Mouse (Mus musculus) midbrain, embryonic 10.5 days (tissue): ENCODE results near the gene Slf2. TPM values are rescaled to one million over a fixed set of nuclear protein-coding genes. Genes with fewer than 3 reads are reported as not detected.

Experiments used
- DNase-seq: peaks from one replicate; pipeline ENCODE4 v3.0.0-alpha.2; 2017; ENCODE audit warnings: low spot score
- H3K27ac ChIP-seq: fragments of 300-500 bp; sonication (generic); replicated peaks from 2 replicates; pipeline ENCODE4 v1.5.1; 2016; ENCODE audit warnings: mild to moderate bottlenecking
- H3K27me3 ChIP-seq: fragments of 300-500 bp; sonication (generic); 2 replicates; pipeline ENCODE4 v1.6.1; 2016; ENCODE audit warnings: low read depth, mild to moderate bottlenecking; ENCODE audit not compliant: poor library complexity, severe bottlenecking
- H3K36me3 ChIP-seq: fragments of 300-500 bp; sonication (generic); 2 replicates; pipeline ENCODE4 v1.6.1; 2016; ENCODE audit warnings: mild to moderate bottlenecking, moderate library complexity
- H3K4me1 ChIP-seq: fragments of 300-500 bp; sonication (generic); 2 replicates; pipeline ENCODE4 v1.6.1; 2016
- H3K4me3 ChIP-seq: fragments of 300-500 bp; sonication (generic); 2 replicates; pipeline ENCODE4 v1.5.1; 2016; ENCODE audit warnings: mild to moderate bottlenecking, moderate library complexity
- H3K9me3 ChIP-seq: fragments of 300-500 bp; sonication (generic); replicated peaks from 2 replicates; pipeline ENCODE4 v1.6.1; 2016; ENCODE audit warnings: mild to moderate bottlenecking
- WGBS: fragments of 180-500 bp; shearing (Covaris S2); methylation state at CpG from one replicate; pipeline ENCODE4 v1.1.7; 2016; 5-methylcytosine and 5-hydroxymethylcytosine counted together
- polyA plus RNA-seq: library from polyadenylated mRNA; unstranded; fragments of >200 nt; fragmentation: Nextera tagmentation; extraction: Ambion mirVana; gene quantifications from 2 replicates; pipeline ENCODE4 v1.2.1, GENCODE M21; 2016

Slf2 gene
- polyA plus RNA-seq, 1 experiment from 2014 or later: 37.2 TPM

DNA sequence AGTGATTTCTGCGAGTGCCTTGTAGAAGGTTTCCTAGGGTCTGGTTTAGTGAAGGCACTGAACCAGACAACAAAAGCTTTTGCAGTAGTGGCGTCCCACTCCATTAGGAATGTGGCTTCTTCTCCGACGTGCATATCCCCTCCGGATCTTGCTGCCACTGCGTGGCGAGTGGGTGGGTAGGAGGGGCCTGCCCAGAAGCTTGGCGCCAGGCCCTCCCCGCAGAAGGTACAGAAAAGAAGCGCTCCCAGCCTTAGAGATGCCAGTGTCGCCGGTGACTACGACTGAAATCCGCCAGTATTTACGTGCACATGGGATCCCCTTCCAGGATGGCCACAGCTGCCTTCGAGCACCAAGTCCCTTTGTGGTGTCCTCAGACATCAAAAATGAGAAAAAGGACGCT lies 76.1 kb downstream of the Slf2 start:
- peaks cover 74% of the 10 kb centered on the region for H3K36me3 ChIP-seq
- 50% methylated on average over 17 of the region's 17 CpGs for WGBS
- peak overlapping the region; percentile 86 for H3K27ac ChIP-seq
- H3K27me3 ChIP-seq: no peaks in the 10 kb centered on the region
- H3K4me3 ChIP-seq: peak overlapping the region; percentile 78
- no peak for DNase-seq
- H3K4me1 ChIP-seq: peaks cover 35% of the 10 kb centered on the region
- H3K9me3 ChIP-seq: no peaks in the 10 kb centered on the region

DNA sequence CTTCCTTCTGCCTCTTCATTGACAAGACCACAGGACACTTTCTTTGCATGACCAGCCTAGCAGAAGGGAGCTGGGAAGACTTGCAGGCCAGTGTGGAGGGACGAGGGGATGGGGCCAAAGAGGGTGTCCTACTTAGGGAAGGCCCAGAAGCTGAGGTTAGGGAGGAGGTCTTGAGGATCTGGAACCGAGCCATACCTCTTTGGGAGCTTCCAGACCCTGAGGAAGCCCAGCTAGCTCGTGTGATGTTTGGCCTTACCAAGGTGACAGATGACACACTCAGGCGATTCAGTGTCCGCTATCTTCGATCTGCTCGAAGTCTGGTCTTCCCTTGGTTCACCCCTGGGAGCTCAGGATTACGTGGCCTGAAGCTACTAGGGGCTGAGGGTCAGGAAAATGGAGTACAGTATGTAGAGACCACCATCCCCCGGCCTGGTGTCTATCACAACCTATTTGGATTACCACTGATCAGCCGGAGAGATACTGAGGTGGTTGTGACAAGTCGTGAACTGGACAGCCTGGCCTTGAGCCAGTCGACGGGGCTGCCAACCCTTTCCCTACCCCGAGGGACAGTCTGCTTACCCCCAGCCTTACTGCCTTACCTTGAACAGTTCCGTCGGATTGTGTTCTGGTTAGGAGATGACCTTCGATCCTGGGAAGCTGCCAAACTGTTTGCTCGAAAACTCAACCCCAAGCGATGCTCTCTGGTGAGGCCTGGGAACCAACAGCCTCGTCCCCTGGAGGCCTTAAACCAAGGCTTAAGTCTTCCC lies 76.7 kb downstream of the Slf2 start:
- 94% methylated on average over 20 of the region's 20 CpGs for WGBS
- no peak for DNase-seq
- H3K9me3 ChIP-seq: no peaks in the 10 kb centered on the region
- H3K36me3 ChIP-seq: peaks cover 74% of the 10 kb centered on the region
- peak overlapping the region; percentile 86 for H3K27ac ChIP-seq
- peaks cover 33% of the 10 kb centered on the region for H3K4me1 ChIP-seq
- peak overlapping the region; percentile 78 for H3K4me3 ChIP-seq
- H3K27me3 ChIP-seq: no peaks in the 10 kb centered on the region

- H3K27ac ChIP-seq: no peak overlapping the region
- no peaks in the 10 kb centered on the region for H3K27me3 ChIP-seq
- no peaks in the 10 kb centered on the region for H3K9me3 ChIP-seq
- H3K36me3 ChIP-seq: peaks cover 52% of the 10 kb centered on the region
- H3K4me3 ChIP-seq: no peak overlapping the region
- 93% methylated on average over 4 of the region's 4 CpGs for whole genome bisulfite sequencing
- peaks cover 47% of the 10 kb centered on the region for H3K4me1 ChIP-seq
- DNase-seq: no peak
Measured at GRCm38 (mm10) chr19:45010646-45011045, 79.7 kb downstream of the Slf2 start.

DNA sequence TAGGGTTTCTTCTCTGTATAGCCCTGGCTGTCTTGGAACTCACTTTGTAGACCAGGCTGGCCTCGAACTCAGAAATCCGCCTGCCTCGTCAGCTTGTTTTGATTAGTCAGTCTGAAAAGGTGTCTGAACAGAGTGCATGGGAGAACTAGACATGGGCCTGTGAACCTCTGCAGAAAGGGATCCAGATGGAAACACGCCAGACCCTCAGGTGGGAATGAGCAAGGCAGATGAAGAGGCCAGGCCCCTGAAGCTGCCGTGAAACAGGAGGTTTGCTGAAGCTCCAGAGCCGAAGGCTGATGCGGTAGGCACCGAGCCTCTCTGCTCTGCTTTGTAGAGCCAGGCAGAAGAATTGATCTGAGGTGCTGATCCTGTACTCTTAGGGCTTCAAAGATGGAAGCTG lies 81.3 kb downstream of the Slf2 start:
- no peak overlapping the region for H3K4me3 ChIP-seq
- peaks cover 52% of the 10 kb centered on the region for H3K36me3 ChIP-seq
- H3K9me3 ChIP-seq: no peaks in the 10 kb centered on the region
- DNase-seq: no peak
- H3K4me1 ChIP-seq: peaks cover 55% of the 10 kb centered on the region
- no peak overlapping the region for H3K27ac ChIP-seq
- H3K27me3 ChIP-seq: no peaks in the 10 kb centered on the region
- 88% methylated on average over 8 of the region's 8 CpGs for WGBS

- H3K9me3 ChIP-seq: no peaks in the 10 kb centered on the region
Measured at GRCm38 (mm10) chr19:45012636-45013035, 81.7 kb downstream of the Slf2 start.

GRCm38 (mm10) chr19:45013581-45014225 lies 82.8 kb downstream of the Slf2 start:
- peak overlapping the region; percentile 0; the same call in 1 of the 2 replicates for H3K27ac ChIP-seq
- WGBS: 67% methylated on average over 6 of the region's 6 CpGs
- DNase-seq: no peak
- H3K36me3 ChIP-seq: peaks cover 39% of the 10 kb centered on the region
- no peaks in the 10 kb centered on the region for H3K9me3 ChIP-seq
- H3K27me3 ChIP-seq: no peaks in the 10 kb centered on the region
- H3K4me1 ChIP-seq: peaks cover 55% of the 10 kb centered on the region
- H3K4me3 ChIP-seq: no peak overlapping the region

More at GRCm38 (mm10) chr19:45012636-45013035, 81.7 kb downstream of the Slf2 start:
- peaks cover 50% of the 10 kb centered on the region for H3K36me3 ChIP-seq
- H3K27me3 ChIP-seq: no peaks in the 10 kb centered on the region
- H3K4me3 ChIP-seq: no peak overlapping the region
- 46% methylated on average over 6 of the region's 6 CpGs for WGBS
- DNase-seq: no peak
- H3K27ac ChIP-seq: no peak overlapping the region
- peaks cover 55% of the 10 kb centered on the region for H3K4me1 ChIP-seq

DNA sequence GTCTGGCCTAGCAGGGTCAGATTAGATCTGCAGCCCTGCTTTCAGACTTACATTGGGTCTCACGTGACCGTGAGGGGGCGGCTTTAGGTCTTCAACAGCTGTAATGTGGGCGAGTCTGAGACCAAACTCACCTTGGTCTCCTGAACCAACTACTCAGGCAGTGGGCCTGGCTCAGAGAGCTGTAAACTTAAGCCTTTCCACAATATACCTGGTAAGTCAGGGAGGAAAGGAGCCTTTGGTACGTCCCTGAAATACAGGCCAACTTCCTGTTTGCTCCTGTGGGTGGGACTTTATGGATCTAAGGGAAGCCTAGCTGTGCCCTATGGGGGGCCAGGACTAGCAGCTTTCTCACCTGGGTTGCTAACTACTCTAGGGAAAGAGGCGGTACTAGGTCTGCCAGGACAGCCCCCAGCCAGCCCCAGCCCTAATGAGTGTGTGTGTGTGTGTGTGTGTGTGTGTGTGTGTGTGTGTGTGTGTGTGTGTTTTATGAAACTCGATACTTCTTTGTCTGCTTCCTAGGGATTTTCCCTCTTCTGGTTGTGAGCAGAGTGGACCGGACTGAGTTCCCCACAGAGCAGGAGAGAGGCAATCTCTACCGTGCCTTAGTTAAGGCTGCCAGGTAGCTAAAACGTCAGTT lies 83.5 kb downstream of the Slf2 start, which contains the start of gene Lzts2:
Lzts2 (plus strand) TSS at position 80 of the 637 bp plus-strand sequence.
- Histone ChIP-seq H3K27ac (peak within 1 kb of the TSS; percentile 99), H3K4me1 (peaks cover 59% of the 10 kb centered on the region)

DNA sequence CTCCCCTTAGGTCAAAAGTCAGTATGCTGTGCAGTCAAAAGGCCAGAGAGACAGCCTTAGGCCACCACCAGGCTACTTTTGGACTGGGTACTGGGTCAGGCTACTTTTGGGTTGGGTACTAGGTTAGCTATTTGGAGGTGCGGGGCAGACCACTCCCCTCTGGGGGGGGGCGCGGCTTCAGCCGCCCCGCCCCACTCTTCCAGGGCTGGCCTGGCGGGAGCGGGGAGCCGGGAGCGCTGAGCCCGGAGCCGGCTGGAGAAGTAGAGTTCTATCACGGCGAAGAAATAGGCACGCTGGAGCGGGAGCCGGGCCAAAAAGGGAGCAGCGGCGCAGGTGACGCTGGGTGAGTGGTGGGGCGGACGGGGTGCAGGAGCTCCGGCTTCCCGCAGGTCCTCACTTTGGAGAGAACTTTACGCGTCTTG lies 84.0 kb downstream of the Slf2 start:
- Histone ChIP-seq H3K36me3 (peaks cover 33% of the 10 kb centered on the region), H3K27ac (peak overlapping the region; percentile 99), H3K27me3 (no peaks in the 10 kb centered on the region), H3K4me3 (peak overlapping the region; percentile 87), H3K9me3 (no peaks in the 10 kb centered on the region), H3K4me1 (peaks cover 64% of the 10 kb centered on the region)
- peak; percentile 47 for DNase-seq
- under 1% methylated on average over 25 of the region's 25 CpGs for WGBS

More for the DNA sequence above, 83.5 kb downstream of the Slf2 start, which contains the start of gene Lzts2:
- H3K9me3 ChIP-seq: no peaks in the 10 kb centered on the region
- DNase-seq: no peak
- no peaks in the 10 kb centered on the region for H3K27me3 ChIP-seq
- peak within 1 kb of the TSS; percentile 87 for H3K4me3 ChIP-seq
- H3K36me3 ChIP-seq: peaks cover 33% of the 10 kb centered on the region
- 8% methylated on average over 10 of the region's 10 CpGs for WGBS

DNA sequence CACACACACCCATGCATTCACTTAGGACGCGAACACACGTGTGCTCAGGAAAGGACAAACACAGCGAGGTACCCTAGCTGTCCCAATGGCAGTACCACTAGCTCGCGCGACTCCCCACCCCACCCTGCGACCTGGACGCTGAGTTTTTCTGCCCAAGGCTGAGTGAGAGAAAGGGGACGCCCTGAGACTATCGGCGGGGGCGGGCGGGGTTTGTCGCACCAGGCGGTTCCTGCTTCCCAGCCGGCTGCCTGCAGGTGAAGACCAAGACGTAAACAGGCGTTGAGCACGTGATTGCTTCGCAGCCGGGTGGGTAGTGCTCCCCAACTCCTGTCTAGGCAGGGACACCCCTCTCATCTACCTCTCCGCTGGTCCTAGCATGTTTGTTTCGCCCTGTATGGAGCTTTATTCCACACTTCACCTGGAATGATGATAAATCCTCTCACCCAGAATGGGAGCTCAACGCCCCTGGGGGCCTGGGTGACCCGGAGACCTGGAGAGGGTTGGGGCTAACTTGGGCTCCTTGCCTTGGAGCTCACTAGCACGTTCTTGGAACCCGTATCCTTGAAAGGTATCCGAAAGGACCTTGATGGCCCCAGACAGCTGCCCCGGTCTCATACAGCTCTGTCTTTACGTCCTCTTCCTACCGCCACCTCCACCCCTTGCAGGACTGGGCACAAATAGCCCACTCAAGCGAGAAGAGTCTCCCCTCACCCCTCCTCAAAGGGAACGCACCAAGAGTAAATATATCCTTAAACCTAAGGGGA lies 84.7 kb downstream of the Slf2 start:
- Histone ChIP-seq H3K4me1 (peaks cover 71% of the 10 kb centered on the region), H3K4me3 (peak overlapping the region; percentile 87), H3K9me3 (no peaks in the 10 kb centered on the region), H3K27me3 (no peaks in the 10 kb centered on the region), H3K36me3 (peaks cover 33% of the 10 kb centered on the region), H3K27ac (peak overlapping the region; percentile 99)
- peak; percentile 56 for DNase-seq
- under 1% methylated on average over 34 of the region's 34 CpGs for WGBS

DNA sequence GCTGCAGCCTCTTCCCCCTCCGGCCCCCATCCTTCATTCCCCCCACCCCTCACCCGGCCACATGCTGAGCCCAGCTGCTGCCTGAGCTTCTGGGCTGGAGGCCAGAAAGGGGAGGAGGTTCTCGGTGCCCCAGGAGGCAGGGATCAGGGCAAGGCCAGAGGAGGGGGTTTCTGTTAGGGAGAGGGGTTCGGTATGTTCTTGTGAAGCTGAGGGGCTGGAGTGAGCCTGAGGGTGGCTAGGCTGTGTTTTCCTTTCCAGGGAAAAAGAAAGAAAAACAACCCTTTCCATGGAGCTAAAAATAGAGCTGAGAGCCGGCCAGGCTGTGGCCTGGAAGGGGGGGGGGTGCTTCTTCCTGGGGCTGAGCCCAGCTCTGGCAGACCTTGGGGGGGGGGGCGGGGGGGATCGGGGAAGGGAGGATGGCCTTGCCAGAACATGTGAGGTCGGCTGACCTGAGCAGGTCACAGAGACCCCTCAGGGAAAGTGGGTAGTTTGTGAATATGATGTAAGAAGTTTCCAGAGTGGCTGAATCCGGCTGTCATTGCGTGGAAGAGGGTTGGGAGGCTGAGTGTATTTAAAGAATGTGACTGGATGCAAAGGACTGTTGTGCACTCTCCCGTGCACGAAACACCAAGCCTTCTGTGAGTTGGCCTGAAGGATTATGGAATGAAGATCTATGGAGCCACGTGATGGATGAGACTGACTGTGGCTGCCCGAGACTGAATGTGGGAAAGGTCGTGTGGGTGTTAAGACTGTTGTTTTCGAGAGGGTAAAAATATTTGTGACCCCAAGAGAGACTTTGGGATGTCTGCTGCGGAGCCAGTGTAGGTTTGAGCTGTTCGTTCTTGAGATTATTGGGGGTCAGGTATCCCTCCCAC lies 85.6 kb downstream of the Slf2 start:
- H3K4me1 ChIP-seq: peaks cover 80% of the 10 kb centered on the region
- 1% methylated on average over 18 of the region's 18 CpGs for WGBS
- H3K9me3 ChIP-seq: no peaks in the 10 kb centered on the region
- peaks cover 33% of the 10 kb centered on the region for H3K36me3 ChIP-seq
- DNase-seq: peak; percentile 74
- peak overlapping the region; percentile 87 for H3K4me3 ChIP-seq
- no peaks in the 10 kb centered on the region for H3K27me3 ChIP-seq
- peak overlapping the region; percentile 99 for H3K27ac ChIP-seq

- peak; percentile 92 for DNase-seq
- WGBS: under 1% methylated on average over 19 of the region's 27 CpGs
- H3K4me1 ChIP-seq: peaks cover 82% of the 10 kb centered on the region
Measured at GRCm38 (mm10) chr19:45017216-45017771, 86.3 kb downstream of the Slf2 start.

More at GRCm38 (mm10) chr19:45017216-45017771, 86.3 kb downstream of the Slf2 start:
- peak overlapping the region; percentile 99 for H3K27ac ChIP-seq
- H3K27me3 ChIP-seq: no peaks in the 10 kb centered on the region
- no peaks in the 10 kb centered on the region for H3K9me3 ChIP-seq
- H3K4me3 ChIP-seq: peak overlapping the region; percentile 87
- peaks cover 33% of the 10 kb centered on the region for H3K36me3 ChIP-seq
